Mouse (Mus musculus) cerebellum, adult 8-10 months (tissue): ENCODE results near the gene Uqcrq.
A peak's percentile ranks its signal among the peaks of the same experiment; 100 is the strongest.
"Not testable (repeated sequence)": the region's sequence is repeated elsewhere in the genome, so short reads cannot be mapped to it uniquely, and the experiment has no call there.

ENCODE experiments used
- DNase-seq: peaks from one replicate; pipeline ENCODE4 v3.0.0; 2022

Uqcrq gene

DNA sequence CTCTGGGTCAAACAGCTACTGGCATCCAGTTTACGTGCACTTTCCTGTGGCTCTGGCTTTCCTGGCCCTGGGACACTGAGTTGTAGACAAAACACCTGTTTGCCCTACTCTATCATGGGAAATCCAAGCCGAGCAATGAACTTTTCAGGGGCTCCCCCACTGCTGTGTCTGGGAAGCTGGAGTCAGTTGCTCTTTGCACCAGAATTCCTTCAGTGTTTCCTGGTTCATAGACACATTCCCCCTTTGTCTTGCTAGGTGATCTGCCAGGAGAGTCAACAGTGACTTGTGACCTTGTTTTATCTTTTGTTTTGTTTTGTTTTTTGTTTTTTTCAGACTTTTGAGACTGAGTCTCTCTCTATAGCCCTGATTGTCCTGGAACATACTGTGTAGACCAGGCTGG, 20.7 kb upstream of the Uqcrq start:
- no peak for DNase-seq

DNA sequence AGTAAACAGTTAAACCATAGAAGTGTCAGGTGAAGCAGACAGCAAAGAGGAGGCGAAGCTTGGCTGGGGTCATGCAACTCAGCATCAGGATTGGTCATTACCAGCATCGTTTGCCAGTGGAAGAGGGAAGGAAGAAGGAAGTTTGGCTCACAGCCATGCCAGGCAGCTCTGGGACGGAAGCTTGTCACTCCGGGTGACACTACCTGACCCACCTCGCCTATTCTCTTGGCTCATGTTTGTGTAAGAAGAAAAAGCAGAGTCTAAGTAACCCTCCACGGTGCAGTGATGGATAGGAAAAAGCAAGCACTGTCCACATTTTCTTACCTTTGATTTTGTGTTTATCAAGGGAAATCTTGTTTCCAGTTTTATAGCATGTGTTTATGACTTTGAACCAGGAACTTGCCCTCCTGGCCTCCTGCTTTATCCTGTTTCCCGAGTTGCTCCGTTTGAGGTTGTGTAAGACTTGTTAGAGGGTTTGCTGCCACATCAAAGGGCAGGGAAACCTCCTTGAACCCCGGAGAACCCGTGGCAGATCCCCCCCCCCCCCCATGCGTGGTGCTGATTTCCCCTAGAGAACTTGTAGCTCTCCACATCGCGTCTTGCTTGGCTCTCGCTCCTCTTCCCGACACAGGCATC, 19.6 kb upstream of the Uqcrq start:
- DNase-seq: no peak

DNA sequence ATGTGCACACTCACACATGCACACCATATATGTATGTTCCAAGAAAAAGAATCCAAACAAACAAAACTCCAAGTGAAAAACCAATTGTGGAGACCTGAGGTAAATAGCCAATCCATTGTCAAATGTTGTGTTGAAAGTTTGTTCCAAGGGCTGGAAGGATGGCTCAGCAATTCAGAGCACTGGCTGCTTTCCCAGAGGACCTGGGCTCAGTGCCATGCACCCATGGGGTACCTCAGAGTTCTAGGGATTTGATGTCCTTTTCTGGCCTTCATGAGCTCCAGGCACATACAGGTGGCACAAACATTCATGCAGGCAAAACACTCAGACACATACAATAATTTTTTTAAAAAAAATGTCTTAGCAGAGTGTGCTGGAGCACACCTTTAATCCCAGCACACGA, 17.9 kb upstream of the Uqcrq start:
- peak; percentile 92 for DNase-seq

DNA sequence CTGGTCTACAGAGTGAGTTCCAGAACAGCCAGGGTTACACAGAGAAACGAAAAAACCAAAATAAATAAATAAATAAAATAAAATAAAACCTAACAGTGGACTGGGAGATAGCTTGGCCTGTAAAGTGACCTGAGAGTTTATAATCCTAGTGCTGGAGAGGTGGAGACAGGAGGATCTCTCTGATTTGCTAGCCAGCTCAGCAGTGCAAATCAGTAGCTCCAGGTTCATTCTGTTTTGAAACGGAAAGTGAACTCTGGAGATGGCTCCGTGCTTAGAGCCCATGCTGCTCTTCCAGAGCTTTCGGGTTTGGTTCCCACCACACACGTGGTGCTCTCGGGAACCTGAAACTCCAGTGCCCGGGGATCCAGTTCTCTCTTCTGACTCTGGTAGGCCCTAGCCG, 17.4 kb upstream of the Uqcrq start:
- no peak for DNase-seq

DNA sequence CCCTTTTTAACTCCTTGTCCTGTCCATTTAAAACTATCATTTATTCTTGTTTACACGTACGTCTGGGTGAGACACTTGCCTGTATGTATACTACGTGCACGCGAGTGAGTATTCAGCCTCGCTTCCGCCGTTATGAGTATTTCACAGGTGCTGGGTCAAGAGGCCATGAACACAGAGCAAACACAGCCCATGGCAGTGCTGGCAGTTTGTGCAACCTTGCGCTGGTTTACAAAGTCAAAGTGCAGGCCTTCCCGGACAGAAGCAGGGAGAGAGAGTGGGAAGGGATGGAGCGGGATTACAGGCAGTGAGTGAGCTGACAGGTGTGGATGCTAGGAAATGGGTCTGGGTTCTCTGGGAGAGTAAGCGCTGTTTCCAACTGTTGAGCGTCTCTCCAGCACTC, 15.6 kb upstream of the Uqcrq start:
- no peak for DNase-seq

DNA sequence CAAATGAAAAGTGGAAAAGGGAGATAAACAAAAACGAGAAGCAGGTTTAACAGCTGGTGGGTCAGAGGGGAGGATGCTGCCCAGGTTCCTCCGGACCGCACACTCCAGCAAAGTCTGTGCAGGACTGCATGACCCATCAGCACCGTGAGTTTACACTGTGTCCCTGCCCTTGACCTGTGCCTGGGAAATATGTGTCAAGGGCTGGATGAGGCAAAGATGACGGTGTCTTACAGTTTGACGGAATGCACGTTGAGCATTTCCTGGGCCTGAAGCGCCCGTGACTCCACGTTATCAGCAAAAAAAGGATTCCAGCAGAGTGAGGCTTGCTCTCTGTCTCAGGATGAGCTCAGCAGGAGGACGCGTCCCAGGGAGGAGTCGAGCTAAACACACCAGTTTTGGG, 14.9 kb upstream of the Uqcrq start:
- no peak for DNase-seq

DNA sequence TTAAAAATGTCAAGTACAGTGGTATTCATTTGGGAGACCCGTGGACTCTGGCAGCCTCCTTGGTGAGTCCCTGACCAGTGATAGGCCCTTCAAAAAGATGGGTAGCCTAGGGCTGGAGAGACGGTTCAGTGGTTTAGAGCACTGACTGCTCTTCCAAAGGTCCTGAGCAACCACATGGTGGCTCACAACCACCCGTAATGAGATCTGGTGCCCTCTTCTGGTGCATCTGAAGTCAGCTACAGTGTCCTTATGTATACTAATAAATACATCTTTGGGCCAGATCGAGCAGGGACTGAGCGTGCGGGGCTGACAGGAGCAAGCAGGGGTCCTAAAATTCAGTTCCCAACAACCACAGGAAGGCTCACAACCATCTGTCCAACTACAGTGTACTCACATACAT, 13.2 kb upstream of the Uqcrq start:
- DNase-seq: no peak

DNA sequence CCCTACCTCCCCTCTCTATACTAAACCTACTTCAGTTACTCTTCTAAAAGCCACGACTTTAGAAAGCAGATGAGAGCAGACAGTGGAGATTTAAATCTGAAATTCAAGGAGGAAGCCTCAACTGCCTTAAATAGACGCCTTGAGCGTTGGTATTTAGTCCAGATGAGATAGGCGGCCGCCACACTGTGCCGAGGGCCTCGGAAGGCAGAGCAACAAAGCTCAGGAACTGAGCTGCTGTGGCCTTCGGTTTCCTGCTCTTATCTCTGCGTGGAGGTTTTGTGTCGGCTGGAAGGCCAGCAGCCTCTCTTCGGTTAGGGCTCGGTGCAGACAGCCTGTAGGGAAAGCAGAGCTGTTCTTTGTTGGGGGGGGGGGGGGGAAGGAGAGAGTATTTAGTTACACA, 11.3 kb upstream of the Uqcrq start:
- DNase-seq: no peak

DNA sequence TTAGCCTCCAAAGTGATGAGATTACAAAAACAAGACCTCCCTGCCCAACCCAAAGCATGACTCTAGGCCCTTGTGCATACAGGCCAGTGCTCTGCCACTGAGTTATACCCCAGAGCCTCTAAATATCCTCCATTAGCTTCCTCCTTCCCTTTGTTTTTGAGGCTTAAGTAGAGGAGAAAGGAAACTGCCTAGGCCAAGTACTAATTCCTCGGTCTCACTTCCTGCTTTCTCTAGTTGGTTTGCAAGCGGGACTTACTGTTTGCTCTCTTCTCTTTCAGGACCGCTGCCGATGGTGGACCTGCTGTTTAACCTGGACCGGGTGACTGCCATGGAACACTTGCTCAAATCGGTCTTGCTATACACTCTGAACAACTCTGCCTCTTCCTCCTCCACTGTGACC, 5.7 kb upstream of the Uqcrq start:
- no peak for DNase-seq

DNA sequence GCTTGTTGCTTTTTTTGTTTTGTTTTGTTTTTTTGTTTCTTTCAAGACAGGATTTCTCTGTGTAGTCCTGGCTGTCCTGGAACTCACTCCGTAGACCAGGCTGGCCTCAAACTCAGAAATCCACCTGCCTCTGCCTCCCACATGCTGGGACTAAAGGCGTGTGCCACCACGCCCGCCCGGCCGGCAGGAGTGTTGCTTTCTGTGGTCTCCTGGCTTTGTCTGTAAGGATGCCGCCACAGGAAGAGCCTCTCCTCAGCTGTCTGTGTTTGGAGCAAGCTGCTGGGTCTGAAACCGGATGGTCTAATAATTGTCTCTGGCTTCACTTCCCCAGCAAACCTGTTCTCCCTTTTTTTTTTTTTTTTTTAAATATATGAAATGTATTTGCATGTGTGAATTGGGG, 4.9 kb upstream of the Uqcrq start:
- no peak for DNase-seq

DNA sequence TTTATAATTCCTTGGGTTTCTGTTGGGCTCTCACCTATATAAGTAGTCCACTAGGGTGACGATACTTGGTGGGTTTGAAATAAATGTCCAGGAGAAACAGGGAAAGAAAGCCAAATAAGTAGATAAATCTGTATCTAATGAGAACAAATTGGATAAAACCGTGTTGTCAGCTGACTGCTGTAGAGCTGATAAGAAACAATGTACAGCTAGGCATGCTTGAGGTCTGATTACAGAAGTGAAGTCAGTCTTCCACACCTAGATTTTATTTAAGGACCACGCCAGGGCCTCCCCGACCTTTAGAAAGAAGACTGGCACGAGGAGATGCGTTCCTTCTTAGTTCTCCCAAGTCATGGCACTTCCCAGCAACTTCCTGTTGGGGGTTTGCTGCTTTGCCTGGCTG, 2.4 kb upstream of the Uqcrq start:
- no peak for DNase-seq

DNA sequence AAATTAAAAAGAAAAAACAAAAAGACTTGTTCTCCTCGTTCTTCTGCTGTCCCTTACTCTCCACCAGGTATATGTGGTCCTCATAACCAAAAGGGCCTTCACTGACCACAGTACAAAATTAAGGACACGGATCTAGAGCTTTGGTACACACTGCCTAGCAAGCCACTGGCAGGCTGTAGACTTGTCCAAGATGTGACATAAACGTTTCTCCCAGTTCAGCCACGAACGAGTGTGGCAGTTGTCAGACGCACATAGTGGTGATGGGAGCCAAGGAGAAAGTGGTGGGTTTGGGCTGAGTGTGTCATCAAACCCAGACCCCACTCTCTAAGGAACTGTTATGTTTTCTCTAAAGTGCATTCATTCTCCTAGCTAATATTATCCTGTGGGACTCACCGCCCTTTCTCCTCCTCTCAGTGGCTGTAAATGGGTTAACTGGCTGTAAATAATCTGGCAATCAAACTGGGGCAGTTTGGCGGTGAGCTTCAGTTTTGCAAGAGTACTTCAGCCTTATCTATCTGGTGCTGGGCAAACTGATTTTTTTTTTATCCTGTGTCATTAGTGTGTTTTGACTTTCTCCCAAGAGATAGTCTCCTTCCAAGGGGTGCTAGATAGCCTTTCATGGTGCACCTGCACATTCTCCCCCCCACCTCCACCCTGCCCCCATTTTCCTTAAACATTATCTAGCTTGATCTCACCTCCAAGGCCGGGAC, 871 bp upstream of the Uqcrq start:
- DNase-seq: no peak

DNA sequence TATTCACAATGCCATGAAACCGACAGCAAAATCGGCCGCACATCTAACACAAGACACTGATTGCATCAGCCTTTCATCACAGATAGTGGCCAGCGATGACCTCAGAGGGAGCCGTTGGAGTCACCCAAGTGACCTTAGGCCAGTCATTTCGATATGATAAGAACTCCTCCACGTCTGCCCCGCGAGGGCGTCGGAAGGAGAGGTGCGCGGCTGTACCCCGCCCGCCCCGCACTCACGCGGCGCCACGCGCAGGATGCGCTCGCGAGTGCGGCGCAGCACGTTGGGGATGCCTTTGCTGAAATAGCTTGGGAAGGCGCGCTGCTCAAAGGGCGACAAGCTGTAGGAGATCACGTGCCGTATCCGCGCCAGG, 346 bp downstream of the Uqcrq start:
- DNase-seq: no peak

DNA sequence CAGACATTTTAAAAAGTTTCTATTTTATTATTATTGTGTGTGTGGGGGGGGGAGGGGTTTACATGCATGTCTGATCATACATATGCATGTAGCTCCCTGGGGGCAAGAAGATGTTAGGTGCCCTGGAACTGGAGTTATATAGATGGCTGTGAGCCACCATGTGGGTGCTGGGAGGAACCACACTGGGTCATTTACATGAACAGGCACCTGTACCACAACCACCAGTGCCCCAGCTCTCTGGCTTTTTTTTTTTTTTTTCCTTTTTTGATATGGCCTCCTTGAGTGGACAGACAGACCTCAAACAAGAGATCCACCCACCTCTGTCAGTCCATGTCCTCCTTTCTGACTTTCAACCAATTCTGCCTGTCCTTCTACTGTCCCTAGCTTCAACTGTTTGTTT, 1.4 kb downstream of the Uqcrq start:
- no peak for DNase-seq

DNA sequence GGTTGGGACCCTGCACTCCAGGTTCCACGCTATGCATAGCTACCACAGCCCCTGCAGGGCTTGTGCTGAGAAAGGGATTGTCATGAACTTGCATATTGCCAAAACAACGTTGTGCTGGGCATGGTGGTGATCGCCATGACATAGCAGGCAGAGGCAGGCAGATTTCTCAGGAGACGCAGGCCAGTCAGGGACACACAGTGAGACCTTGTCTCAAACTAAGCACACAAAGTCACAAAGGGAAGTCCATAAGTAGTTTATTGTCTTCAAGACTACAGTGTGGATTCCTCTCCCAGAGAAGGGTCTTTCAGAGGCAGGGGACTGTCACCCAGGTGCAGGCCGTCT, 1.9 kb downstream of the Uqcrq start:
- DNase-seq: no peak

DNA sequence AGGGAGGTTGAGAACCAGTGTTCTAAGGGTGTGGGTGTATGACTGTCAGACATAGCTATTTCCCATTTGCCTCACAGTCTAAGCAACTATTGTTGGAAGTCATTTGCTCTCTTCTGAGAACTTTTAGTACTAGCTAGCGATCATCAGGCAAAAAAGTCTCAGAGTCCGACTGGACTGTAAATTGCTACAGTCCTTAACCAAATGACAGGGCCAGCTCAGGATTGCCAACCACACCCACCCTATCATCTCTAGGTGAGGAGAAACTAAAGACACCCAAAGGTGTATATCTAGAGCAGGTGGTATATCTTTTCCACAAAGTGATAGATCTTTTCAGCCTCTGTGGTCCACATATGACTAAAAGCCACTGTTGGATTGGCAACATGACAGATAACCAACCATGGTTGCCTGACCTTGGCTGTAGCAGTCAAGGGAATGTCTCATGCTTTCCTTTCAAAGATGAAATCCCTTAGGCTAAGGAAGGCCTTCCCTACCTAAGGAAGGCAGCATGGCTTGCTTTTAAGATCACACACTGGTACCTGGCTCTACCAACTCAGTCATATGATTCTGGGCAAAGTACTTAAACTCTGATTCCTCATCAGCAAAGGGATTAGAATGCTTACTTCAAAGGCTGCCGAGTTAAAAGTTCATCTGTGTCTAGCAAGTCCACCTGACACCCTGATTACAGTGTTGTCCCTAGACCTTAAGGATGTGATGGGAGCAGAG, 2.5 kb downstream of the Uqcrq start:
- no peak for DNase-seq

DNA sequence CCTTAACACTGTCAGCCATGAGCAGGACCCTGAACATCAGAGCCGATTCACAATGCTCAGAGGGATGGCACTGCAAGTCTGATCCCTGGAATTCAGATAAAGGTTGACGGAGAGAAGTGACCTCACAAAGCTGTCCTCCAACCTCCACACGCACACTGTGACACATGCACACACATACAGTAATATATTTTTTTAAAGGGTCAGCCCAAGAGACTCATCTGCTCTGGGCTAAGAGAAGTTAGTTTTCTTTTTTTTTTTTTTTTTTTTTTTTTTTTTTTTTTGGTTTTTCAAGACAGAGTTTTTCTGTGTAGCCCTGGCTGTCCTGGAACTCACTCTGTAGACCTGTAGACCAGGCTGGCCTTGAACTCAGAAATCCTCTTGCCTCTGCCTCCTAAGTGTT, 3.7 kb downstream of the Uqcrq start:
- not testable (repeated sequence) for DNase-seq

DNA sequence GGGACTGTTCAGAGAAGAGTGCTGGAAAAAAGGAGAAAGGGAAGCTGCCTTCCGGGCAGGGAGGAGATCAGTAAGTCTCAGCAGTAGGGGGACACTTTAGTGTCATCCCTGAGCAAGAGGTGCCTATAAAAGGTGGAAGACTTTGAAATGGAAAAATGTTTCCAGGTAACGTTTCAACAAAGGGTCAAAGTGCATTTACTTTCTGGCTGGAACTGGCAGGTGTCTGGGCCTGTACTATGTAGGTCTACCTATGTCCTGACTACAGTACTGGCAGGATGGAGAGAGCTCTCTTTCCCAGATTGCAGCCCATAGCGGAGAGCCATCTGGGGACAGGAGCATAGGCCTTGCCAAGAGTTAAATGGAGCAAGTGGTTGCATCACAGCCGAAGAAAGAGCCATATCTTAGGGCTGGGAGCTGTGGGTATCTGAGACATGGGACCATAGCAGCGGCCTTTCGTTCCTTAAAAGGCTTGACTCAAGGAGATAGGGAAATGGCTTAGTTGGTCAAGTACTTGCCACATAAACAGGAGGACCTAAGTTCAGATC, 4.8 kb downstream of the Uqcrq start:
- no peak for DNase-seq

DNA sequence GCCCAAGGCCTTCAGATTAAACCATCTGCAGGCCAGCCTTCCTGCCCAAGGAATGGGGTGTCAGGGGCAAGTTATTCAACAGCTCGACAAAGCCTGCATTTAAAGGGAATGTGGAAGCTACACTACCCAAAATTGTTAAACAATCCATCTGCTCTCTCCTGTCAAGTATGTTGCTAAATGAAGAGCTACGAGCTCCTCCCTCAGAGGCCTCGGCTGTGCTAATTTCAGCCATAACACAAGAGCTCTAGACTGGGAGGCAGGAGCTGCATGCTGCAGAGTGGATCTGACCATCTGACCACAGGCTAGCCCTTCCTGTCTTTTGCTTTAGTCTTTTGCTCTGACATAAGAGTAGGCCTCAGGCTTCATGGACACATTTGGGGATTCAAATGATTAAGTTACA, 5.4 kb downstream of the Uqcrq start:
- DNase-seq: no peak

DNA sequence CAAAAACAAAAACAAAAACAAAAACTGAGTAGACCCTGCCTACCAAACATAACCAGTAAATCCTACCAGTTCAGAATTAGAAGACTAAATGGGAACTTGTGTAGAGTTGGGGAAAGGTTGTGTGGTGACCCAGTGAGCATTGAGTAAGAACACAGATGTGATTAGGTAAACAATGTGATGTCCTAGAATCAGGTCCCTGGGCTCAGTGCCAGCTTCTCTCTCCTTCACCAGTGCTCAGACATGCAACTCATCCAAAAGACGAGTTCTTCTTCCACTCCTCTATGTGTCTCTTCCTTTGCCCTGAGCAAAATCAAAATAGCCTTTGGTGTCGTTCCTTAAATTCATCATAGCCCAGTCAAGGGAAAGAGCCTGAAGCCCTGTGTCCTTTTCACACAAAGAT, 5.8 kb downstream of the Uqcrq start:
- no peak for DNase-seq

DNA sequence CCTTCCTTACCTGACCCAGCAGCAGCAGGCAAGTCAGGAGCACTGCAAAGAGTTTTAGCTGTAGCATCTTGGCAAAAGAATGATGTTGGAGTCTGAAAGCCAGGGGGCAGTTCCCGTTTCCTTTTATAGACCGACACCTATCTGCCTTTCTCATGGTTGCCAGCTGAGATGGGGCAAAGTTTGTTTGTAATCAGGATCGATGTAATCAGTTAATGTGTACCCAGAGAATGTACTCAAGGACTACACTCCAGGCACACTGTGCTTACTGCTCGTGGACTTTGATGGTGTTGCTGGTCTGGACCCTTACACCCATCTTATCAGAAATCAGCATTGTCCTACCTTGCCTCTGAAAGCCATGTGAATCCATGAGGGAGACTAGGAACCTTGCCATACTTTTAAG, 7.6 kb downstream of the Uqcrq start, which contains the start of gene Leap2:
Gene Leap2 (minus strand): TSS at position 135 of the 400 bp plus-strand sequence.
- DNase-seq: no peak

DNA sequence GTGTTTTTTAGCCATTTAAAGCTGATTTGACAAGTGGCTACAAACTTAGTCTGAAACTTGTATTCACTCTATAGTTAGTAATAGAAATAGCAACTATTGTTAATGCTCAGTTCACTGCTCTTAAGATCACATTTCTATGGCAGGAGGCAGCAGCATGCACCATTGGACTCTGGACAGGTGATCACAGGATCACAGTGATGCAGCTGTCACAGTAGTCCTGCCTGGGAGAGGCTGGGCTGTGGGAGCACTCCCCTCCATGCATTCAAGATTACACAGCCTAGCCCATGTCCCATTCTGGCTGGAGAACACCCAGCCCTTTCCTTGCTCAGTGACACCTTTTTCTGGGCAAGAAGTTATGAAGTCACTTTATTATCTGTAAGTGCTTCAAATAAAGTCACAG, 12.6 kb downstream of the Uqcrq start:
- no peak for DNase-seq

DNA sequence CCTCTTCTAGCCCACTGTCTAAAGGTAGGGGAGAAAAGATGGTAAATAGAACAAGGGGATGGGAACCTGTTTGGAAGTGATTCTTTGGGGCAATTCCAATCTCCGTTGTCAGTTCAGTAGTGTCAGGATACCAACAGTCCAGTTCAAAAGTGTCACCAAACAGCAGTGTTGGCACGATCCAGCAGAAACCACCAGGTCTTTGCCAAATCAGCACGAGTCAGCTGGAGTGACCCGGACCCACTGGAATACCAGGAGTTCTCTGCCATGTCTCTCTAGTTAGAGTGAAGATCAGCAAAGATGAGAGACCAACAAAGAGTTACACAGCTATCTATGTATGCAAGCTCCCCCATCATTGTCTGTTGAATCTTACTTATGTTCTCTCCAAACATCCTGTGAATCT, 16.8 kb downstream of the Uqcrq start:
- DNase-seq: no peak

DNA sequence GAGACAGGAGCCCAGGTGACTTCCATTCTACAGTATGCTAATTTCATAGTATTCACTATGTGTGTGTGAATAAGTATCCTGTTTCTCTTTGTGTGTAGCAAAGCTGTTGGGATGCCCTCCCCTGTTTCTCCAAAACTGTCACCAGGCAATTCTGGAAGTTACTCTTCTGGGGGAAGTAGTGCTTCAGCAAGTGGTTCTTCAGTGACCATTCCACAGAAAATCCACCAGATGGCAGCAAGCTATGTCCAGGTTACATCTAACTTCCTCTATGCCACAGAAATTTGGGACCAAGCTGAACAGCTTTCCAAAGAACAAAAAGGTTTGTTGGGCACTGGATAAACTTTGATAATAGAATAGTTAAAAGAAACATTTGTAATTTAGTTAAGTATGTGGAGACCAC, 18.9 kb downstream of the Uqcrq start:
- no peak for DNase-seq
